32 mouse cellular contexts compared by ENCODE assay signal in genomic region chr4:141086862-141087261, GRCm38 (mm10). TPM values are rescaled to one million over a fixed set of nuclear protein-coding genes. Genes with fewer than 3 reads are reported as not detected.
A peak's percentile ranks its signal among the peaks of the same experiment; 100 is the strongest.
DNase-seq lines count a peak whose midpoint lies in the region; ATAC-seq and TF ChIP-seq lines count a peak whose summit lies in the region.
"Had no signal": no experiment of that assay in that cellular context is flagged by ENCODE, and none has a peak within 500 bp of the region (broad histone marks: within the 10 kb centered on the region; RNA-seq: fewer than 3 reads in every experiment).

No protein-coding gene starts in this region.

- H3K4me2 ChIP-seq in stomach, embryonic 15.5 days: no peak overlapping the region
- H3K4me2 ChIP-seq in stomach, postnatal 0 days (replicated peaks; ENCODE audit: low read depth): no peak overlapping the region
- no peak overlapping the region for H3K4me2 ChIP-seq in liver, embryonic 15.5 days
- H3K4me2 ChIP-seq: embryonic facial prominence, embryonic 12.5 days; forebrain, embryonic 15.5 days; heart, embryonic 12.5 days; midbrain, embryonic 12.5 days; neural tube, embryonic 12.5 days had no signal

- H3K4me1 ChIP-seq in stomach, embryonic 15.5 days: no peaks in the 10 kb centered on the region
- no peaks in the 10 kb centered on the region for H3K4me1 ChIP-seq in stomach, postnatal 0 days (replicated peaks; ENCODE audit: control insufficient read depth, insufficient read depth)
- peaks cover 14% of the 10 kb centered on the region for H3K4me1 ChIP-seq in liver, embryonic 15.5 days (replicated peaks)
- H3K4me1 ChIP-seq: embryonic facial prominence, embryonic 12.5 days; forebrain, embryonic 10.5 days; forebrain, embryonic 15.5 days; heart, embryonic 12.5 days; midbrain, embryonic 12.5 days; neural tube, embryonic 12.5 days had no signal

- no peaks in the 10 kb centered on the region for H3K36me3 ChIP-seq in stomach, embryonic 15.5 days
- H3K36me3 ChIP-seq in stomach, postnatal 0 days (ENCODE audit: control insufficient read depth, insufficient read depth, low read length): no peaks in the 10 kb centered on the region
- no peaks in the 10 kb centered on the region for H3K36me3 ChIP-seq in liver, embryonic 15.5 days (replicated peaks)
- H3K36me3 ChIP-seq: embryonic facial prominence, embryonic 12.5 days; forebrain, embryonic 10.5 days; forebrain, embryonic 15.5 days; heart, embryonic 12.5 days; midbrain, embryonic 12.5 days; neural tube, embryonic 12.5 days had no signal

- no peak overlapping the region for H3K9ac ChIP-seq in stomach, embryonic 15.5 days
- H3K9ac ChIP-seq in stomach, postnatal 0 days (ENCODE audit: low read length): no peak overlapping the region
- H3K9ac ChIP-seq in liver, embryonic 15.5 days: no peak overlapping the region
- H3K9ac ChIP-seq: embryonic facial prominence, embryonic 12.5 days; forebrain, embryonic 15.5 days; heart, embryonic 12.5 days; midbrain, embryonic 12.5 days; neural tube, embryonic 12.5 days had no signal

- no peak overlapping the region for H3K4me3 ChIP-seq in stomach, embryonic 15.5 days (replicated peaks)
- H3K4me3 ChIP-seq in stomach, postnatal 0 days (ENCODE audit: low read depth, low read length): no peak overlapping the region
- H3K4me3 ChIP-seq in liver, embryonic 15.5 days (replicated peaks): no peak overlapping the region
- H3K4me3 ChIP-seq: embryonic facial prominence, embryonic 12.5 days; forebrain, embryonic 10.5 days; forebrain, embryonic 15.5 days; heart, embryonic 12.5 days; megakaryocyte, embryonic 14.5 days; midbrain, embryonic 12.5 days; myocyte; neural tube, embryonic 12.5 days had no signal

- no peak overlapping the region for H3K27ac ChIP-seq in stomach, embryonic 15.5 days
- H3K27ac ChIP-seq in stomach, postnatal 0 days (replicated peaks): no peak overlapping the region
- no peak overlapping the region for H3K27ac ChIP-seq in liver, embryonic 15.5 days (replicated peaks)
- H3K27ac ChIP-seq: embryonic facial prominence, embryonic 12.5 days; forebrain, embryonic 10.5 days; forebrain, embryonic 15.5 days; midbrain, embryonic 12.5 days; neural tube, embryonic 12.5 days had no signal

- no peak for TF ChIP-seq EP300 in stomach, postnatal 0 days (optimal IDR thresholded peaks at IDR 0.05)

- DNase-seq in stomach, postnatal 0 days (ENCODE audit: low spot score): no peak
- peak; percentile 68 for DNase-seq in liver
- no peak for DNase-seq in frontal cortex, postnatal 36 days (ENCODE audit: low spot score in 2 of 2)
- no peak for DNase-seq in adrenal gland, postnatal 10 days
- DNase-seq in thymus, postnatal 36 days: no peak
- DNase-seq: adrenal gland, postnatal 14 days; cerebellum, adult 11 months; cerebellum, adult 9-11 months; embryo, embryonic 11 days; gastrocnemius, postnatal 14 days; heart, postnatal 14 days; kidney, adult 11 months; lung, postnatal 4 days; right cerebral cortex, postnatal 4 days; thymus, postnatal 14 days had no signal

- H3K27me3 ChIP-seq in stomach, embryonic 15.5 days (replicated peaks): no peaks in the 10 kb centered on the region
- no peaks in the 10 kb centered on the region for H3K27me3 ChIP-seq in stomach, postnatal 0 days (ENCODE audit: control insufficient read depth, insufficient read depth, low read length)
- H3K27me3 ChIP-seq in liver, embryonic 15.5 days: no peaks in the 10 kb centered on the region
- H3K27me3 ChIP-seq: embryonic facial prominence, embryonic 12.5 days; forebrain, embryonic 15.5 days; heart, embryonic 12.5 days; midbrain, embryonic 12.5 days; neural tube, embryonic 12.5 days; Patski had no signal

- ATAC-seq in stomach, embryonic 15.5 days (ENCODE audit: insufficient read depth, low FRiP score, low read depth): peak; percentile 43; the same call in 1 of the 2 replicates
- ATAC-seq in stomach, postnatal 0 days (ENCODE audit: low FRiP score, low TSS enrichment): no peak
- peak; percentile 71 for ATAC-seq in liver, embryonic 15.5 days (ENCODE audit: insufficient read depth)
- ATAC-seq: forebrain, embryonic 15.5 days; hindbrain, embryonic 16.5 days; lung, postnatal 0 days; Patski had no signal

- WGBS in stomach, embryonic 15.5 days: 69% methylated on average over 10 of the region's 10 CpGs
- WGBS in stomach, postnatal 0 days: 64% methylated on average over 10 of the region's 10 CpGs
- 37% methylated on average over 10 of the region's 10 CpGs for WGBS in liver, embryonic 15.5 days (ENCODE audit: insufficient replicate concordance)

- TF ChIP-seq CTCF in stomach, postnatal 0 days (IDR thresholded peaks at IDR 0.05; ENCODE audit: low read depth): no peak

- H3K9me3 ChIP-seq in stomach, embryonic 15.5 days: no peaks in the 10 kb centered on the region
- no peaks in the 10 kb centered on the region for H3K9me3 ChIP-seq in stomach, postnatal 0 days (ENCODE audit: control insufficient read depth, low read length)
- H3K9me3 ChIP-seq in liver, embryonic 15.5 days (replicated peaks): no peaks in the 10 kb centered on the region
- H3K9me3 ChIP-seq: embryonic facial prominence, embryonic 12.5 days; forebrain, embryonic 10.5 days; forebrain, embryonic 15.5 days; heart, embryonic 12.5 days; midbrain, embryonic 12.5 days; neural tube, embryonic 12.5 days had no signal

RNA-seq across cellular contexts. Expression of gene Spata21, which starts 1.3 kb away (rescaled TPM):
- polyA plus RNA-seq in stomach, embryonic 15.5 days (2015; fragmentation: Nextera tagmentation; extraction: Ambion mirVana): 0.05 and 0.15 TPM in 2 replicates
- 0.05 and 0.11 TPM in 2 replicates for polyA plus RNA-seq in stomach, postnatal 0 days (2015; fragmentation: Nextera tagmentation; extraction: Ambion mirVana)
- not detected in 2 replicates for polyA plus RNA-seq in liver, embryonic 15.5 days (2015; fragmentation: Nextera tagmentation; extraction: Ambion mirVana)
- not detected for total RNA-seq in adrenal gland, postnatal 10 days (2021)
- total RNA-seq: adrenal gland, postnatal 14 days; gastrocnemius, postnatal 14 days; granulocyte monocyte progenitor cell, adult 5-6 weeks; heart, postnatal 14 days; liver, adult 2 months; MEL had no signal
- polyA plus RNA-seq: heart, embryonic 12.5 days; liver, adult 2 months; myocyte; Patski; spleen, adult 2 months had no signal

RNA-seq across cellular contexts. Expression of gene Necap2, which starts 8.7 kb away (rescaled TPM):
- 81.4 and 82.0 TPM in 2 replicates for polyA plus RNA-seq in stomach, embryonic 15.5 days (2015; fragmentation: Nextera tagmentation; extraction: Ambion mirVana)
- 77.7 and 81.1 TPM in 2 replicates for polyA plus RNA-seq in stomach, postnatal 0 days (2015; fragmentation: Nextera tagmentation; extraction: Ambion mirVana)
- 97.2 and 98.6 TPM in 2 replicates for polyA plus RNA-seq in liver, embryonic 15.5 days (2015; fragmentation: Nextera tagmentation; extraction: Ambion mirVana)
- 10 to 100 TPM; 54.5 to 57.1 TPM for total RNA-seq in adrenal gland, postnatal 10 days (2021)

RNA-seq across cellular contexts. Expression of gene Crocc, which starts 26.5 kb away (rescaled TPM):
- polyA plus RNA-seq in stomach, embryonic 15.5 days (2015; fragmentation: Nextera tagmentation; extraction: Ambion mirVana): 4.2 and 5.9 TPM in 2 replicates
- 1.4 and 1.6 TPM in 2 replicates for polyA plus RNA-seq in stomach, postnatal 0 days (2015; fragmentation: Nextera tagmentation; extraction: Ambion mirVana)
- 0.77 and 0.88 TPM in 2 replicates for polyA plus RNA-seq in liver, embryonic 15.5 days (2015; fragmentation: Nextera tagmentation; extraction: Ambion mirVana)
- 10 to 100 TPM in 1 of 2 experiments, 1 to 10 TPM in 1; 6.7 to 13.2 TPM for total RNA-seq in adrenal gland, postnatal 10 days (2021)

RNA-seq across cellular contexts. Expression of gene Szrd1, which starts 52.7 kb away (rescaled TPM):
- polyA plus RNA-seq in stomach, embryonic 15.5 days (2015; fragmentation: Nextera tagmentation; extraction: Ambion mirVana): 34.5 and 44.3 TPM in 2 replicates
- 28.6 and 29.6 TPM in 2 replicates for polyA plus RNA-seq in stomach, postnatal 0 days (2015; fragmentation: Nextera tagmentation; extraction: Ambion mirVana)
- polyA plus RNA-seq in liver, embryonic 15.5 days (2015; fragmentation: Nextera tagmentation; extraction: Ambion mirVana): 18.1 and 20.7 TPM in 2 replicates
- total RNA-seq in adrenal gland, postnatal 10 days (2021): 100 to 1,000 TPM; 111 to 115 TPM
